Mouse (Mus musculus) MEL (cell line): ENCODE results near the gene Gpld1. TPM values are rescaled to one million over a fixed set of nuclear protein-coding genes. Genes with fewer than 3 reads are reported as not detected.

Experiments
- DNase-seq: peaks from one replicate; pipeline ENCODE4 v3.0.0; 2011; ENCODE audit warnings: low read depth, low spot score
- H3K27ac ChIP-seq: 2 replicates; pipeline ENCODE4 v1.5.1; 2012; ENCODE audit warnings: low read depth, mild to moderate bottlenecking, control low read depth, low read length, moderate library complexity; ENCODE audit not compliant: control insufficient read depth
- H3K27me3 ChIP-seq, 2 experiments: fragments of 150-350 bp in 1 of 2; sonication (generic) in 1 of 2; 2 replicates each; pipeline ENCODE4 v1.6.1; 2012; ENCODE audit warnings: low read length in 2 of 2, mild to moderate bottlenecking in 2 of 2, improper control_type of control experiment in 1 of 2, moderate library complexity in 1 of 2; ENCODE audit not compliant: insufficient read depth in 2 of 2, control insufficient read depth in 1 of 2
- H3K36me3 ChIP-seq, 2 experiments: 2 replicates each; pipeline ENCODE4 v1.6.1; 2012 to 2014; ENCODE audit warnings: low read length in 2 of 2, improper control_type of control experiment in 1 of 2, inconsistent platforms in 1 of 2, mild to moderate bottlenecking in 1 of 2; ENCODE audit not compliant: insufficient read depth in 2 of 2, control insufficient read depth in 1 of 2
- H3K4me1 ChIP-seq, 2 experiments: fragments of 150-350 bp in 1 of 2; sonication (generic) in 1 of 2; 2 replicates each; pipeline ENCODE4 v1.6.1; 2012; ENCODE audit warnings: low read length in 2 of 2, improper control_type of control experiment in 1 of 2, mild to moderate bottlenecking in 1 of 2; ENCODE audit not compliant: insufficient read depth in 2 of 2, control insufficient read depth in 1 of 2
- H3K4me3 ChIP-seq, 2 experiments: fragments of 150-350 bp in 1 of 2; sonication (generic) in 1 of 2; 2 replicates each; pipeline ENCODE4 v1.5.1; 2012; ENCODE audit warnings: low read depth in 2 of 2, low read length in 2 of 2, mild to moderate bottlenecking in 2 of 2, moderate library complexity in 2 of 2, control low read depth in 1 of 2, improper control_type of control experiment in 1 of 2; ENCODE audit not compliant: control insufficient read depth in 1 of 2, insufficient read depth in 1 of 2
- H3K79me2 ChIP-seq: 2 replicates; pipeline ENCODE4 v1.6.1; 2012; ENCODE audit warnings: mild to moderate bottlenecking, low read length, moderate library complexity; ENCODE audit not compliant: control insufficient read depth, poor library complexity, insufficient read depth
- H3K9ac ChIP-seq: 2 replicates; pipeline ENCODE4 v1.6.1; 2012; ENCODE audit warnings: low read depth, mild to moderate bottlenecking, control low read depth, low read length, moderate library complexity; ENCODE audit not compliant: control insufficient read depth, poor library complexity, severe bottlenecking
- H3K9me3 ChIP-seq: fragments of 150-350 bp; sonication (generic); replicated peaks from 2 replicates; pipeline ENCODE4 v1.6.1; 2012; ENCODE audit warnings: mild to moderate bottlenecking, low read length, improper control_type of control experiment, moderate library complexity; ENCODE audit not compliant: insufficient read depth
- BHLHE40 ChIP-seq: IDR thresholded peaks from 2 replicates; pipeline ENCODE4 v1.6.1; 2012; ENCODE audit warnings: low read depth, mild to moderate bottlenecking, inconsistent platforms, low read length, improper control_type of control experiment, borderline replicate concordance
- CHD1 ChIP-seq: IDR thresholded peaks from 2 replicates; pipeline ENCODE4 v1.6.1; 2012; ENCODE audit warnings: low read depth, mild to moderate bottlenecking, inconsistent platforms, low read length, improper control_type of control experiment
- CTCF ChIP-seq, 3 experiments: IDR thresholded peaks in 2 of 3; conservative IDR thresholded peaks in 1 of 3; 2 replicates each; pipeline ENCODE4 v1.5.1; 2011 to 2012; ENCODE audit warnings: low read length in 3 of 3, low read depth in 2 of 3, mild to moderate bottlenecking in 2 of 3, improper control_type of control experiment in 1 of 3, inconsistent platforms in 1 of 3, mixed read lengths in 1 of 3, moderate library complexity in 1 of 3; ENCODE audit not compliant: control insufficient read depth in 1 of 3, insufficient read depth in 1 of 3, poor library complexity in 1 of 3, severe bottlenecking in 1 of 3
- E2F4 ChIP-seq: IDR thresholded peaks from 2 replicates; pipeline ENCODE4 v1.6.1; 2011; ENCODE audit warnings: low read depth, low read length, improper control_type of control experiment, borderline replicate concordance
- EP300 ChIP-seq, 2 experiments: IDR thresholded peaks; 2 replicates each; pipeline ENCODE4 v1.6.1; 2011; ENCODE audit warnings: improper control_type of control experiment in 2 of 2, low read length in 2 of 2, low read depth in 1 of 2, mild to moderate bottlenecking in 1 of 2
- GATA1 ChIP-seq: IDR thresholded peaks from 2 replicates; pipeline ENCODE4 v1.6.1; 2011; ENCODE audit warnings: low read depth, low read length, improper control_type of control experiment
- HCFC1 ChIP-seq: IDR thresholded peaks from 2 replicates; pipeline ENCODE4 v1.6.1; 2012; ENCODE audit warnings: low read depth, mild to moderate bottlenecking, inconsistent platforms, low read length, improper control_type of control experiment, moderate library complexity
- JUND ChIP-seq: IDR thresholded peaks from 2 replicates; pipeline ENCODE4 v1.6.1; 2011; ENCODE audit warnings: low read depth, mild to moderate bottlenecking, improper control_type of control experiment, low read length
- MAFK ChIP-seq: IDR thresholded peaks from 2 replicates; pipeline ENCODE4 v1.6.1; 2011; ENCODE audit warnings: low read depth, mild to moderate bottlenecking, low read length, improper control_type of control experiment, borderline replicate concordance
- MAZ ChIP-seq: IDR thresholded peaks from 2 replicates; pipeline ENCODE4 v1.6.1; 2012; ENCODE audit warnings: low read depth, mild to moderate bottlenecking, inconsistent platforms, low read length, improper control_type of control experiment
- MEF2A ChIP-seq: IDR thresholded peaks from 2 replicates; pipeline ENCODE4 v1.6.1; 2014; ENCODE audit warnings: low read depth, mild to moderate bottlenecking, inconsistent platforms, low read length, improper control_type of control experiment; ENCODE audit not compliant: poor library complexity, insufficient replicate concordance, severe bottlenecking; ENCODE audit errors: extremely low read depth
- MXI1 ChIP-seq: IDR thresholded peaks from 2 replicates; pipeline ENCODE4 v1.6.1; 2011; ENCODE audit warnings: mild to moderate bottlenecking, low read depth, low read length, improper control_type of control experiment
- POLR2A ChIP-seq, 2 experiments: IDR thresholded peaks; 2 replicates each; pipeline ENCODE4 v1.6.1; 2011 to 2012; ENCODE audit warnings: low read length in 2 of 2, mild to moderate bottlenecking in 2 of 2, control low read depth in 1 of 2, improper control_type of control experiment in 1 of 2, low read depth in 1 of 2, moderate library complexity in 1 of 2; ENCODE audit not compliant: control insufficient read depth in 1 of 2, insufficient read depth in 1 of 2, poor library complexity in 1 of 2
- POLR2AphosphoS2 ChIP-seq: IDR thresholded peaks from 2 replicates; pipeline ENCODE4 v1.6.1; 2011; ENCODE audit warnings: low read length, improper control_type of control experiment
- POLR2AphosphoS5 ChIP-seq: IDR thresholded peaks from 2 replicates; pipeline ENCODE4 v1.6.1; 2012; ENCODE audit warnings: low read depth, borderline replicate concordance, mild to moderate bottlenecking, inconsistent platforms, low read length, moderate library complexity, mixed read lengths
- RAD21 ChIP-seq: IDR thresholded peaks from 2 replicates; pipeline ENCODE4 v1.6.1; 2011; ENCODE audit warnings: mild to moderate bottlenecking, low read depth, low read length, improper control_type of control experiment
- SMC3 ChIP-seq: IDR thresholded peaks from 2 replicates; pipeline ENCODE4 v1.6.1; 2011; ENCODE audit warnings: low read depth, low read length, improper control_type of control experiment
- UBTF ChIP-seq: IDR thresholded peaks from 2 replicates; pipeline ENCODE4 v1.6.1; 2012; ENCODE audit warnings: low read depth, mild to moderate bottlenecking, inconsistent platforms, low read length, improper control_type of control experiment, moderate library complexity, borderline replicate concordance; ENCODE audit not compliant: insufficient read depth
- USF1 ChIP-seq: IDR thresholded peaks from 2 replicates; pipeline ENCODE4 v1.6.1; 2014; ENCODE audit warnings: low read depth, mild to moderate bottlenecking, inconsistent platforms, low read length, improper control_type of control experiment, moderate library complexity
- ZNF384 ChIP-seq: IDR thresholded peaks from 2 replicates; pipeline ENCODE4 v1.6.1; 2012; ENCODE audit warnings: low read depth, mild to moderate bottlenecking, inconsistent platforms, low read length, improper control_type of control experiment
- polyA plus RNA-seq, 2 experiments: library from polyadenylated mRNA; stranded (reverse) in 1 of 2; unstranded in 1 of 2; fragments of >175 nt in 1 of 2; fragments of >200 nt in 1 of 2; gene quantifications; 2 replicates each; pipeline versions ENCODE4 v1.2.1 to v1.2.4; 2012; ENCODE audit warnings: low replicate concordance in 2 of 2, low read depth in 1 of 2; ENCODE audit not compliant: insufficient read length in 2 of 2, insufficient read depth in 1 of 2, missing spikeins in 1 of 2
- total RNA-seq: library from RNA; depleted of rRNA; stranded (reverse); fragments of 300-350 nt; gene quantifications from 2 replicates; pipeline ENCODE4 v1.2.3, GENCODE M21; 2012

The Gpld1 gene
- total and polyA plus RNA-seq, 3 experiments, result 0.03 to 0.92 TPM; not detected in 1

- Histone ChIP-seq H3K9me3 (no peaks in the 10 kb centered on the region), H3K36me3 (peaks cover 0 to 19% of the 10 kb centered on the region in 2 experiments; a peak in 2 of 4 replicates), H3K4me1 (peaks cover 3 to 18% of the 10 kb centered on the region in 2 experiments; a peak in 3 of 4 replicates), H3K4me3 (peak overlapping the region in 1 of 2 experiments; percentile 16; a peak in 1 of 4 replicates), H3K9ac (peak overlapping the region; percentile 24; the same call in 1 of the 2 replicates), H3K79me2 (peaks cover 20% of the 10 kb centered on the region), H3K27me3 (no peaks in the 10 kb centered on the region), H3K27ac (peak overlapping the region; percentile 32)
- peak; percentile 45; the same call in 1 of the 2 replicates for TF ChIP-seq MAZ
- TF ChIP-seq MAFK, result no peak
- TF ChIP-seq USF1, result no peak
- TF ChIP-seq EP300 (IDR thresholded peaks at IDR 0.05; ENCODE audit: low read depth in 1 of 2, low read length in 2 of 2), result 0 out of 4 replicates have a peak, but pooled peaks of 1 of the 2 experiments have one; percentile 18
- TF ChIP-seq GATA1, result peak; percentile 53; the same call in 1 of the 2 replicates
- DNase-seq, result peak; percentile 52
These were observed 80.2 kb downstream of the Gpld1 start for GRCm38 (mm10) chr13:25023129-25023528.

- TF ChIP-seq MEF2A (no peak), RAD21 (peak; percentile 39), CHD1 (no peak), MAZ (no peak), BHLHE40 (no peak), MXI1 (no peak), E2F4 (no peak), SMC3 (peak; percentile 51), CTCF (IDR thresholded peaks at IDR 0.05 in 2 of 3, conservative IDR thresholded peaks at IDR 0.05 in 1 of 3; ENCODE audit: control insufficient read depth in 1 of 3, insufficient read depth in 1 of 3, low read depth in 2 of 3, low read length in 3 of 3, poor library complexity in 1 of 3, severe bottlenecking in 1 of 3) (peak; percentile 35 to 62 (median 49); a peak in 4 of 6 replicates), POLR2AphosphoS2 (no peak), POLR2A (IDR thresholded peaks at IDR 0.05; ENCODE audit: control insufficient read depth in 1 of 2, insufficient read depth in 1 of 2, low read depth in 1 of 2, low read length in 2 of 2, poor library complexity in 1 of 2) (no peak), UBTF (no peak), HCFC1 (no peak), POLR2AphosphoS5 (no peak), JUND (no peak), EP300 (IDR thresholded peaks at IDR 0.05; ENCODE audit: low read depth in 1 of 2, low read length in 2 of 2) (no peak), ZNF384 (peak; percentile 98)
- TF ChIP-seq, all 39 proteins: peak for 4
- peaks cover 5% of the 10 kb centered on the region; the same call in 1 of the 2 replicates for H3K79me2 ChIP-seq
- no peaks in the 10 kb centered on the region for H3K27me3 ChIP-seq
- DNase-seq, result peak; percentile 73
- peaks cover 0 to 12% of the 10 kb centered on the region in 2 experiments; a peak in 2 of 4 replicates for H3K36me3 ChIP-seq
- H3K27ac ChIP-seq, result no peak overlapping the region
- no peaks in the 10 kb centered on the region for H3K9me3 ChIP-seq
- H3K4me1 ChIP-seq, result peaks cover 3 to 9% of the 10 kb centered on the region in 2 experiments; a peak in 2 of 4 replicates
- no peak overlapping the region for H3K4me3 ChIP-seq
- H3K9ac ChIP-seq, result no peak overlapping the region
These were observed 81.7 kb downstream of the Gpld1 start for GRCm38 (mm10) chr13:25024655-25025054.
